Comparison of ENCODE assay signal across 17 mouse cellular contexts in the genomic region with DNA sequence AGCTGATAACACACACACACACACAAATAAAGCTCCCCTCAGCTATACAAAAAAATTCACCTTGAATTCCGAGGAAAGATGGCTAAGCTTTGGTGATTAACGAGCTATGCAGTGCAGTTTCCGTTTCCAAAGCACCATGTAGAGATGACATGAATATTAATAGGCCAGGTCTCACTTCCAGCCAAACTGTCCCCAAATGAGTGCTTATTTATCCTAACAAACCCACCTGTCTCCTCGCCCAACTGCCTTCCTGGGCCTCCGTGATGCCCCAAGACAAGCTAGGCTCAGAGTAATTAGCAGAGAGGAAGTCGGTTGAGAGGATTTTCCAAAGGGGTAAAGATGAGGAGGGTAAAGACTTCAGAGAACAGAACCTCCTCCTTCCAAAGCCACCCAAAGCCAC.
"Had no signal": no experiment of that assay in that cellular context is flagged by ENCODE, and none has a peak within 500 bp of the region (broad histone marks: within the 10 kb centered on the region; RNA-seq: fewer than 3 reads in every experiment).

No protein-coding gene starts in this region.

- H3K9me3 ChIP-seq: limb, embryonic 12.5 days; liver, embryonic 13.5 days; lung, embryonic 15.5 days; megakaryocyte, embryonic 14.5 days; stomach, embryonic 15.5 days had no signal

- H3K4me1 ChIP-seq: limb, embryonic 12.5 days; lung, embryonic 15.5 days; stomach, embryonic 15.5 days had no signal

- H3K9ac ChIP-seq: limb, embryonic 12.5 days; liver, embryonic 13.5 days; liver, postnatal 0 days; lung, embryonic 15.5 days; stomach, embryonic 15.5 days had no signal

- ATAC-seq: intestine, postnatal 0 days; liver, postnatal 0 days; midbrain, embryonic 16.5 days had no signal

- H3K36me3 ChIP-seq: stomach, embryonic 15.5 days had no signal

- DNase-seq: kidney, adult 8-10 months; kidney, postnatal 25 days; liver; liver, embryonic 13.5 days; liver, postnatal 0 days; lung, postnatal 14 days; right cerebral cortex, postnatal 4 days; spleen, adult 18-20 months; thymus, adult 2 months; thymus, postnatal 25 days had no signal

- H3K27me3 ChIP-seq: limb, embryonic 12.5 days; liver, embryonic 13.5 days; lung, embryonic 15.5 days; megakaryocyte, embryonic 14.5 days; stomach, embryonic 15.5 days had no signal

- H3K4me2 ChIP-seq: limb, embryonic 12.5 days; liver, embryonic 13.5 days; lung, embryonic 15.5 days; stomach, embryonic 15.5 days had no signal

- H3K4me3 ChIP-seq: limb, embryonic 12.5 days; liver, embryonic 13.5 days; lung, embryonic 15.5 days; megakaryocyte, embryonic 14.5 days; stomach, embryonic 15.5 days had no signal

- H3K27ac ChIP-seq: limb, embryonic 12.5 days; liver, embryonic 13.5 days; lung, embryonic 15.5 days; macrophage; stomach, embryonic 15.5 days had no signal
